Mouse (Mus musculus): Measurements from ENCODE around the gene Gipc3.

Gipc3 gene

GRCm38 (mm10) chr10:81341333-81341949, 1.6 kb downstream of the Gipc3 start:
- TF ChIP-seq GATA4 (IDR thresholded peaks at IDR 0.05; ENCODE audit: insufficient replicate concordance, low read length): no peak

- no peak for TF ChIP-seq GATA4 (IDR thresholded peaks at IDR 0.05; ENCODE audit: insufficient replicate concordance, low read length)
Measured at GRCm38 (mm10) chr10:81340551-81341332, 2.3 kb downstream of the Gipc3 start.

- no peak for TF ChIP-seq GATA4 (IDR thresholded peaks at IDR 0.05; ENCODE audit: insufficient replicate concordance, low read length)
Measured at GRCm38 (mm10) chr10:81336558-81336957, 6.5 kb downstream of the Gipc3 start.

GRCm38 (mm10) chr10:81335393-81336340, 7.4 kb downstream of the Gipc3 start:
- no peak for TF ChIP-seq GATA4 (IDR thresholded peaks at IDR 0.05; ENCODE audit: insufficient replicate concordance, low read length)

GRCm38 (mm10) chr10:81334324-81334723, 8.7 kb downstream of the Gipc3 start:
- TF ChIP-seq GATA4 (IDR thresholded peaks at IDR 0.05; ENCODE audit: insufficient replicate concordance, low read length): no peak

- no peak for TF ChIP-seq GATA4 (IDR thresholded peaks at IDR 0.05; ENCODE audit: insufficient replicate concordance, low read length)
Measured at GRCm38 (mm10) chr10:81332277-81332676, 10.8 kb downstream of the Gipc3 start.

GRCm38 (mm10) chr10:81330007-81330406, 13.1 kb downstream of the Gipc3 start:
- no peak for TF ChIP-seq GATA4 (IDR thresholded peaks at IDR 0.05; ENCODE audit: insufficient replicate concordance, low read length)

GRCm38 (mm10) chr10:81329194-81329975, 13.7 kb downstream of the Gipc3 start:
- no peak for TF ChIP-seq GATA4 (IDR thresholded peaks at IDR 0.05; ENCODE audit: insufficient replicate concordance, low read length)

- TF ChIP-seq GATA4 (IDR thresholded peaks at IDR 0.05; ENCODE audit: insufficient replicate concordance, low read length): no peak
Measured at GRCm38 (mm10) chr10:81328386-81328785, 14.7 kb downstream of the Gipc3 start, which contains the start of gene Tbxa2r. TSS of gene Tbxa2r (plus strand) at chr10:81328731.

- peak; percentile 72; the same call in 1 of the 2 replicates for TF ChIP-seq GATA4 (IDR thresholded peaks at IDR 0.05; ENCODE audit: insufficient replicate concordance, low read length)
Measured at GRCm38 (mm10) chr10:81327959-81328358, 15.1 kb downstream of the Gipc3 start.

GRCm38 (mm10) chr10:81326858-81327257, 16.2 kb downstream of the Gipc3 start:
- peak; percentile 41; the same call in 1 of the 2 replicates for TF ChIP-seq GATA4 (IDR thresholded peaks at IDR 0.05; ENCODE audit: insufficient replicate concordance, low read length)

- no peak for TF ChIP-seq GATA4 (IDR thresholded peaks at IDR 0.05; ENCODE audit: insufficient replicate concordance, low read length)
Measured at GRCm38 (mm10) chr10:81325781-81326180, 17.3 kb downstream of the Gipc3 start.

GRCm38 (mm10) chr10:81325176-81325575, 17.9 kb downstream of the Gipc3 start:
- TF ChIP-seq GATA4 (IDR thresholded peaks at IDR 0.05; ENCODE audit: insufficient replicate concordance, low read length): no peak

- no peak for TF ChIP-seq GATA4 (IDR thresholded peaks at IDR 0.05; ENCODE audit: insufficient replicate concordance, low read length)
Measured at GRCm38 (mm10) chr10:81323791-81324530, 19.1 kb downstream of the Gipc3 start.
